Mouse (Mus musculus): ENCODE data around the gene Brd3. TPM values are rescaled to one million over a fixed set of nuclear protein-coding genes. Genes with fewer than 3 reads are reported as not detected.
A peak's percentile ranks its signal among the peaks of the same experiment; 100 is the strongest.

Brd3 gene
- total RNA-seq, 1 experiment = 28.4 TPM

- TF ChIP-seq ZC3H11A (IDR thresholded peaks at IDR 0.05; ENCODE audit: borderline replicate concordance, low read depth, low read length) = no peak
- TF ChIP-seq CHD2 (IDR thresholded peaks at IDR 0.05; ENCODE audit: low read depth, low read length) = no peak
- TF ChIP-seq MAFK (IDR thresholded peaks at IDR 0.05; ENCODE audit: insufficient read depth, low read depth, low read length) = no peak
- TF ChIP-seq ZNF384 (IDR thresholded peaks at IDR 0.05; ENCODE audit: low read depth, low read length) = no peak
- TF ChIP-seq HCFC1 (IDR thresholded peaks at IDR 0.05; ENCODE audit: borderline replicate concordance, insufficient read depth, low read length) = no peak
- H3K4me3 ChIP-seq (ENCODE audit: insufficient read depth in 1 of 2, low read depth in 1 of 2, low read length in 2 of 2, poor library complexity in 1 of 2, severe bottlenecking in 1 of 2) = no peak overlapping the region
- no peak for DNase-seq (ENCODE audit: low read depth, low spot score)
- H3K9ac ChIP-seq (ENCODE audit: insufficient read depth, low read depth, low read length, poor library complexity, severe bottlenecking) = no peak overlapping the region
- no peak overlapping the region for H3K27ac ChIP-seq (ENCODE audit: insufficient read depth, low read depth, low read length, poor library complexity, severe bottlenecking)
- no peaks in the 10 kb centered on the region for H3K9me3 ChIP-seq (ENCODE audit: control insufficient read depth, insufficient read depth, low read depth, low read length)
- in situ Hi-C loops (cut with MboI; ENCODE audit: low sequenced_read_pairs in 2 of 2, unreplicated experiment in 2 of 2) = no loop called here
- 0 out of 4 replicates have a peak, but pooled peaks cover 0 to 2% of the 10 kb centered on the region in 2 experiments for H3K4me1 ChIP-seq (ENCODE audit: control insufficient read depth in 2 of 2, insufficient read depth in 2 of 2, low read length in 2 of 2, poor library complexity in 1 of 2)
- H3K36me3 ChIP-seq (ENCODE audit: control insufficient read depth, insufficient read depth, low read length, poor library complexity, severe bottlenecking) = peaks cover 78% of the 10 kb centered on the region
Measured at GRCm38 (mm10) chr2:27460651-27461050, 46.8 kb downstream of the Brd3 start.

GRCm38 (mm10) chr2:27460163-27460562 is 47.3 kb downstream of the Brd3 start:
- no peak overlapping the region for H3K4me3 ChIP-seq (ENCODE audit: insufficient read depth in 1 of 2, low read depth in 1 of 2, low read length in 2 of 2, poor library complexity in 1 of 2, severe bottlenecking in 1 of 2)
- H3K9me3 ChIP-seq (ENCODE audit: control insufficient read depth, insufficient read depth, low read depth, low read length) = no peaks in the 10 kb centered on the region
- in situ Hi-C loops (cut with MboI; ENCODE audit: low sequenced_read_pairs in 2 of 2, unreplicated experiment in 2 of 2) = no loop called here
- TF ChIP-seq ZNF384 (IDR thresholded peaks at IDR 0.05; ENCODE audit: low read depth, low read length) (no peak), MAFK (IDR thresholded peaks at IDR 0.05; ENCODE audit: insufficient read depth, low read depth, low read length) (no peak), HCFC1 (IDR thresholded peaks at IDR 0.05; ENCODE audit: borderline replicate concordance, insufficient read depth, low read length) (no peak), ZC3H11A (IDR thresholded peaks at IDR 0.05; ENCODE audit: borderline replicate concordance, low read depth, low read length) (no peak), CHD2 (IDR thresholded peaks at IDR 0.05; ENCODE audit: low read depth, low read length) (no peak)
- 0 out of 4 replicates have a peak, but pooled peaks cover 0 to 2% of the 10 kb centered on the region in 2 experiments for H3K4me1 ChIP-seq (ENCODE audit: control insufficient read depth in 2 of 2, insufficient read depth in 2 of 2, low read length in 2 of 2, poor library complexity in 1 of 2)
- no peak for DNase-seq (ENCODE audit: low read depth, low spot score)
- peaks cover 81% of the 10 kb centered on the region for H3K36me3 ChIP-seq (ENCODE audit: control insufficient read depth, insufficient read depth, low read length, poor library complexity, severe bottlenecking)
- no peak overlapping the region for H3K9ac ChIP-seq (ENCODE audit: insufficient read depth, low read depth, low read length, poor library complexity, severe bottlenecking)
- no peak overlapping the region for H3K27ac ChIP-seq (ENCODE audit: insufficient read depth, low read depth, low read length, poor library complexity, severe bottlenecking)

GRCm38 (mm10) chr2:27459735-27460134 is 47.7 kb downstream of the Brd3 start:
- Histone ChIP-seq H3K4me1 (ENCODE audit: control insufficient read depth in 2 of 2, insufficient read depth in 2 of 2, low read length in 2 of 2, poor library complexity in 1 of 2) (0 out of 4 replicates have a peak, but pooled peaks cover 0 to 2% of the 10 kb centered on the region in 2 experiments), H3K9me3 (ENCODE audit: control insufficient read depth, insufficient read depth, low read depth, low read length) (no peaks in the 10 kb centered on the region), H3K4me3 (ENCODE audit: insufficient read depth in 1 of 2, low read depth in 1 of 2, low read length in 2 of 2, poor library complexity in 1 of 2, severe bottlenecking in 1 of 2) (no peak overlapping the region), H3K9ac (ENCODE audit: insufficient read depth, low read depth, low read length, poor library complexity, severe bottlenecking) (no peak overlapping the region), H3K36me3 (ENCODE audit: control insufficient read depth, insufficient read depth, low read length, poor library complexity, severe bottlenecking) (peaks cover 84% of the 10 kb centered on the region), H3K27ac (ENCODE audit: insufficient read depth, low read depth, low read length, poor library complexity, severe bottlenecking) (no peak overlapping the region)
- no peak for TF ChIP-seq ZNF384 (IDR thresholded peaks at IDR 0.05; ENCODE audit: low read depth, low read length)
- no peak for DNase-seq (ENCODE audit: low read depth, low spot score)
- in situ Hi-C loops (cut with MboI; ENCODE audit: low sequenced_read_pairs in 2 of 2, unreplicated experiment in 2 of 2) = no loop called here

GRCm38 (mm10) chr2:27450226-27450625 is 57.2 kb downstream of the Brd3 start:
- peaks cover 62% of the 10 kb centered on the region for H3K36me3 ChIP-seq (ENCODE audit: control insufficient read depth, insufficient read depth, low read length, poor library complexity, severe bottlenecking)
- in situ Hi-C loops (cut with MboI; ENCODE audit: low sequenced_read_pairs in 2 of 2, unreplicated experiment in 2 of 2) = no loop called here
- no peak for TF ChIP-seq ZC3H11A (IDR thresholded peaks at IDR 0.05; ENCODE audit: borderline replicate concordance, low read depth, low read length)
- TF ChIP-seq ZNF384 (IDR thresholded peaks at IDR 0.05; ENCODE audit: low read depth, low read length) = no peak
- no peak for TF ChIP-seq HCFC1 (IDR thresholded peaks at IDR 0.05; ENCODE audit: borderline replicate concordance, insufficient read depth, low read length)
- TF ChIP-seq CHD2 (IDR thresholded peaks at IDR 0.05; ENCODE audit: low read depth, low read length) = no peak
- no peak for TF ChIP-seq MAFK (IDR thresholded peaks at IDR 0.05; ENCODE audit: insufficient read depth, low read depth, low read length)

GRCm38 (mm10) chr2:27447782-27448181 is 59.7 kb downstream of the Brd3 start:
- Histone ChIP-seq H3K36me3 (ENCODE audit: control insufficient read depth, insufficient read depth, low read length, poor library complexity, severe bottlenecking) (peaks cover 38% of the 10 kb centered on the region), H3K27ac (ENCODE audit: insufficient read depth, low read depth, low read length, poor library complexity, severe bottlenecking) (no peak overlapping the region), H3K4me1 (ENCODE audit: control insufficient read depth in 2 of 2, insufficient read depth in 2 of 2, low read length in 2 of 2, poor library complexity in 1 of 2) (peaks cover 0 to 8% of the 10 kb centered on the region in 2 experiments; a peak in 1 of 4 replicates)

More at GRCm38 (mm10) chr2:27450226-27450625, 57.2 kb downstream of the Brd3 start:
- H3K9ac ChIP-seq (ENCODE audit: insufficient read depth, low read depth, low read length, poor library complexity, severe bottlenecking) = no peak overlapping the region
- no peak overlapping the region for H3K4me3 ChIP-seq (ENCODE audit: insufficient read depth in 1 of 2, low read depth in 1 of 2, low read length in 2 of 2, poor library complexity in 1 of 2, severe bottlenecking in 1 of 2)
- H3K4me1 ChIP-seq (ENCODE audit: control insufficient read depth in 2 of 2, insufficient read depth in 2 of 2, low read length in 2 of 2, poor library complexity in 1 of 2) = no peaks in the 10 kb centered on the region
- no peak for DNase-seq (ENCODE audit: low read depth, low spot score)
- no peaks in the 10 kb centered on the region for H3K9me3 ChIP-seq (ENCODE audit: control insufficient read depth, insufficient read depth, low read depth, low read length)
- no peak overlapping the region for H3K27ac ChIP-seq (ENCODE audit: insufficient read depth, low read depth, low read length, poor library complexity, severe bottlenecking)

More at GRCm38 (mm10) chr2:27447782-27448181, 59.7 kb downstream of the Brd3 start:
- DNase-seq (ENCODE audit: low read depth, low spot score) = peak; percentile 34
- in situ Hi-C loops (cut with MboI; ENCODE audit: low sequenced_read_pairs in 2 of 2, unreplicated experiment in 2 of 2) = no loop called here
- Histone ChIP-seq H3K4me3 (ENCODE audit: insufficient read depth in 1 of 2, low read depth in 1 of 2, low read length in 2 of 2, poor library complexity in 1 of 2, severe bottlenecking in 1 of 2) (no peak overlapping the region), H3K9me3 (ENCODE audit: control insufficient read depth, insufficient read depth, low read depth, low read length) (no peaks in the 10 kb centered on the region), H3K9ac (ENCODE audit: insufficient read depth, low read depth, low read length, poor library complexity, severe bottlenecking) (no peak overlapping the region)
- no peak for TF ChIP-seq ZC3H11A (IDR thresholded peaks at IDR 0.05; ENCODE audit: borderline replicate concordance, low read depth, low read length)
- no peak for TF ChIP-seq HCFC1 (IDR thresholded peaks at IDR 0.05; ENCODE audit: borderline replicate concordance, insufficient read depth, low read length)
- no peak for TF ChIP-seq MAFK (IDR thresholded peaks at IDR 0.05; ENCODE audit: insufficient read depth, low read depth, low read length)
- TF ChIP-seq ZNF384 (IDR thresholded peaks at IDR 0.05; ENCODE audit: low read depth, low read length) = no peak
- TF ChIP-seq CHD2 (IDR thresholded peaks at IDR 0.05; ENCODE audit: low read depth, low read length) = no peak
